Mouse (Mus musculus): Measurements from ENCODE around the gene Trim7. TPM values are rescaled to one million over a fixed set of nuclear protein-coding genes. Genes with fewer than 3 reads are reported as not detected.
A peak's percentile ranks its signal among the peaks of the same experiment; 100 is the strongest.

The Trim7 gene
- polyA plus RNA-seq, 1 experiment from 2014 or later = 0.27 TPM

- H3K4me1 ChIP-seq (ENCODE audit: control insufficient read depth, insufficient read depth, low read length) = no peaks in the 10 kb centered on the region
- ATAC-seq (replicated peaks; ENCODE audit: insufficient number of reproducible peaks, low FRiP score, low TSS enrichment, low read depth) = no peak
- H3K36me3 ChIP-seq (replicated peaks; ENCODE audit: control insufficient read depth, insufficient read depth, low read depth, low read length) = no peaks in the 10 kb centered on the region
- no peak overlapping the region for H3K4me3 ChIP-seq (ENCODE audit: low read depth, low read length)
- H3K27ac ChIP-seq (replicated peaks; ENCODE audit: low read depth, low read length) = no peak overlapping the region
- no peaks in the 10 kb centered on the region for H3K27me3 ChIP-seq (ENCODE audit: control insufficient read depth, insufficient read depth, low read length)
- 94% methylated on average over 9 of the region's 9 CpGs for WGBS
- H3K9ac ChIP-seq (replicated peaks; ENCODE audit: low read length) = no peak overlapping the region
- no peak for DNase-seq (ENCODE audit: low spot score)
- no peaks in the 10 kb centered on the region for H3K9me3 ChIP-seq (replicated peaks; ENCODE audit: control insufficient read depth, low read length)
- H3K4me2 ChIP-seq (ENCODE audit: low read depth, low read length) = no peak overlapping the region
Observed at GRCm38 (mm10) chr11:48866481-48866880, 40.5 kb downstream of the Trim7 start.

DNA sequence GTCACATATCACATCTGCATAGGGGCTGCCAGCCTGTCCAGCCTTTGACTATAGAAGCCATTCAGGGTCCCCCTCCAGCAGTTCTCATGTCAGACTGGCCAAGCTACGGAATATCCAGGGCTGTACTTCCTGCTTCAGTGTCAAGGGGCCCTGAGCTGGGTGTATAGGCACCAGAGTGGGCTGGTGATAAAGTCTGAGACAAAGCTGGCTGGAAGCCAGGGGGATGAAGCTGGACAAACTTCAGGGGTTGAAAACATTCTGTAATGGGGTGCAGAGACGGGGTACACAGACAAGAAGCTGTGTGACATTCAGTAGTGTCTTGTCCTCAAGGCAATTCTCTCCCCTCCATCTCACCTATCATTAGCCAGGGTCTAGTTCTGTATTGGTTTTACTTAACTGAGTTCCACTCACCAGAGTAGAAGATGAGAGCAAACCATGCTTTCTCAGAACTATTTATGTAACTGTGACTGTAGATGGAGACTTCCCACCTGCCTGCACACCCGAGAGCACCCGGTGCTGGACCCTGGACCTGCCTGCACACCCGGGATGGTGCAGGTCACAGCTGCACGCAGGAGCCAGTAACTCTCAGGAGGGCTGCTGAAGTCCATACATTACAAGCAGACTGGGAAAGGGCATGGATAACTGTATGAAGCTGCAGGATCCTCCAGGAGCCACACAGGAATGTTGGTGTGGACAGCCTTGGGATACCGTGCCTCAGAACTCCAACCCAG, 43.6 kb downstream of the Trim7 start:
- Histone ChIP-seq H3K27me3 (ENCODE audit: control insufficient read depth, insufficient read depth, low read length) (no peaks in the 10 kb centered on the region), H3K4me3 (ENCODE audit: low read depth, low read length) (no peak overlapping the region), H3K4me1 (ENCODE audit: control insufficient read depth, insufficient read depth, low read length) (no peaks in the 10 kb centered on the region), H3K9me3 (replicated peaks; ENCODE audit: control insufficient read depth, low read length) (no peaks in the 10 kb centered on the region), H3K9ac (replicated peaks; ENCODE audit: low read length) (no peak overlapping the region), H3K36me3 (replicated peaks; ENCODE audit: control insufficient read depth, insufficient read depth, low read depth, low read length) (no peaks in the 10 kb centered on the region), H3K27ac (replicated peaks; ENCODE audit: low read depth, low read length) (no peak overlapping the region), H3K4me2 (ENCODE audit: low read depth, low read length) (no peak overlapping the region)
- DNase-seq (ENCODE audit: low spot score) (no peak), ATAC-seq (replicated peaks; ENCODE audit: insufficient number of reproducible peaks, low FRiP score, low TSS enrichment, low read depth) (no peak)
- 77% methylated on average over 7 of the region's 7 CpGs for whole genome bisulfite sequencing

DNA sequence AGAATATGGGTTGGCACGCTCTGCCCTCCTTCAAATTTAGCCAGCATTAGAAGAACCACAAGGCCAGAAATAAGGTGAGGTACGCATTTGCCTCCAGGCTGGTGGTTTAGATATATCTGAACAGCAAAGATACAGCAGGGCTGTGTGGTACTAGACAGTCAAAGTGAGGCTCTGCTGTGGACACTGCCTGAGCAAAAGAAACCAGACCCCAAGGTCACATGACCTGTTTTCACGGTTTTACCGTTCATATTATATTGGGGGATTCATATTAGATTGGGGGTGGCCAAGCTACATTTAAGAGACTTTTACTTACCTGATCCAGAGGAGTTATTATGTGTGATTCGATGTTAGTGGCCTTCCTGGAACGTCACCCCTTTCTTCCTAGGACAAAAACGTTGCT, 44.8 kb downstream of the Trim7 start:
- Histone ChIP-seq H3K27me3 (ENCODE audit: control insufficient read depth, insufficient read depth, low read length) (no peaks in the 10 kb centered on the region), H3K4me1 (ENCODE audit: control insufficient read depth, insufficient read depth, low read length) (no peaks in the 10 kb centered on the region), H3K4me3 (ENCODE audit: low read depth, low read length) (peak overlapping the region; percentile 26), H3K27ac (replicated peaks; ENCODE audit: low read depth, low read length) (no peak overlapping the region), H3K4me2 (ENCODE audit: low read depth, low read length) (peak overlapping the region; percentile 65), H3K9me3 (replicated peaks; ENCODE audit: control insufficient read depth, low read length) (no peaks in the 10 kb centered on the region), H3K36me3 (replicated peaks; ENCODE audit: control insufficient read depth, insufficient read depth, low read depth, low read length) (no peaks in the 10 kb centered on the region), H3K9ac (replicated peaks; ENCODE audit: low read length) (peak overlapping the region; percentile 47; the same call in 1 of the 2 replicates)
- DNase-seq (ENCODE audit: low spot score) (no peak), ATAC-seq (replicated peaks; ENCODE audit: insufficient number of reproducible peaks, low FRiP score, low TSS enrichment, low read depth) (no peak)
- 39% methylated on average over 7 of the region's 7 CpGs for WGBS

GRCm38 (mm10) chr11:48871201-48871772, 45.3 kb downstream of the Trim7 start, which contains the start of gene Irgm1:
TSS of gene Irgm1 (minus strand) at chr11:48871683.
- Histone ChIP-seq H3K4me3 (ENCODE audit: low read depth, low read length) (peak within 1 kb of the TSS; percentile 26), H3K27ac (replicated peaks; ENCODE audit: low read depth, low read length) (no peak within 1 kb of the TSS), H3K9ac (replicated peaks; ENCODE audit: low read length) (peak within 1 kb of the TSS; percentile 47), H3K4me1 (ENCODE audit: control insufficient read depth, insufficient read depth, low read length) (no peaks in the 10 kb centered on the region), H3K27me3 (ENCODE audit: control insufficient read depth, insufficient read depth, low read length) (no peaks in the 10 kb centered on the region), H3K36me3 (replicated peaks; ENCODE audit: control insufficient read depth, insufficient read depth, low read depth, low read length) (no peaks in the 10 kb centered on the region), H3K4me2 (ENCODE audit: low read depth, low read length) (peak within 1 kb of the TSS; percentile 65), H3K9me3 (replicated peaks; ENCODE audit: control insufficient read depth, low read length) (no peaks in the 10 kb centered on the region)
- DNase-seq (ENCODE audit: low spot score) = peak; percentile 60
- peak; percentile 50 for ATAC-seq (replicated peaks; ENCODE audit: insufficient number of reproducible peaks, low FRiP score, low TSS enrichment, low read depth)
- WGBS = 3% methylated on average over 19 of the region's 19 CpGs

GRCm38 (mm10) chr11:48871817-48872541, 46.0 kb downstream of the Trim7 start:
- Histone ChIP-seq H3K36me3 (replicated peaks; ENCODE audit: control insufficient read depth, insufficient read depth, low read depth, low read length) (no peaks in the 10 kb centered on the region), H3K9ac (replicated peaks; ENCODE audit: low read length) (peak overlapping the region; percentile 47), H3K27ac (replicated peaks; ENCODE audit: low read depth, low read length) (no peak overlapping the region), H3K4me2 (ENCODE audit: low read depth, low read length) (peak overlapping the region; percentile 65), H3K9me3 (replicated peaks; ENCODE audit: control insufficient read depth, low read length) (no peaks in the 10 kb centered on the region), H3K27me3 (ENCODE audit: control insufficient read depth, insufficient read depth, low read length) (no peaks in the 10 kb centered on the region), H3K4me3 (ENCODE audit: low read depth, low read length) (peak overlapping the region; percentile 26), H3K4me1 (ENCODE audit: control insufficient read depth, insufficient read depth, low read length) (no peaks in the 10 kb centered on the region)
- WGBS = 6% methylated on average over 17 of the region's 17 CpGs
- no peak; the same call in 1 of the 2 replicates for ATAC-seq (replicated peaks; ENCODE audit: insufficient number of reproducible peaks, low FRiP score, low TSS enrichment, low read depth)
- peak; percentile 13 for DNase-seq (ENCODE audit: low spot score)

GRCm38 (mm10) chr11:48872695-48873300, 46.9 kb downstream of the Trim7 start:
- no peak for ATAC-seq (replicated peaks; ENCODE audit: insufficient number of reproducible peaks, low FRiP score, low TSS enrichment, low read depth)
- Histone ChIP-seq H3K4me3 (ENCODE audit: low read depth, low read length) (no peak overlapping the region), H3K9me3 (replicated peaks; ENCODE audit: control insufficient read depth, low read length) (no peaks in the 10 kb centered on the region), H3K27ac (replicated peaks; ENCODE audit: low read depth, low read length) (no peak overlapping the region), H3K27me3 (ENCODE audit: control insufficient read depth, insufficient read depth, low read length) (no peaks in the 10 kb centered on the region), H3K9ac (replicated peaks; ENCODE audit: low read length) (no peak overlapping the region), H3K4me2 (ENCODE audit: low read depth, low read length) (no peak overlapping the region), H3K36me3 (replicated peaks; ENCODE audit: control insufficient read depth, insufficient read depth, low read depth, low read length) (no peaks in the 10 kb centered on the region), H3K4me1 (ENCODE audit: control insufficient read depth, insufficient read depth, low read length) (no peaks in the 10 kb centered on the region)
- WGBS = 85% methylated on average over 7 of the region's 7 CpGs
- DNase-seq (ENCODE audit: low spot score) = no peak

DNA sequence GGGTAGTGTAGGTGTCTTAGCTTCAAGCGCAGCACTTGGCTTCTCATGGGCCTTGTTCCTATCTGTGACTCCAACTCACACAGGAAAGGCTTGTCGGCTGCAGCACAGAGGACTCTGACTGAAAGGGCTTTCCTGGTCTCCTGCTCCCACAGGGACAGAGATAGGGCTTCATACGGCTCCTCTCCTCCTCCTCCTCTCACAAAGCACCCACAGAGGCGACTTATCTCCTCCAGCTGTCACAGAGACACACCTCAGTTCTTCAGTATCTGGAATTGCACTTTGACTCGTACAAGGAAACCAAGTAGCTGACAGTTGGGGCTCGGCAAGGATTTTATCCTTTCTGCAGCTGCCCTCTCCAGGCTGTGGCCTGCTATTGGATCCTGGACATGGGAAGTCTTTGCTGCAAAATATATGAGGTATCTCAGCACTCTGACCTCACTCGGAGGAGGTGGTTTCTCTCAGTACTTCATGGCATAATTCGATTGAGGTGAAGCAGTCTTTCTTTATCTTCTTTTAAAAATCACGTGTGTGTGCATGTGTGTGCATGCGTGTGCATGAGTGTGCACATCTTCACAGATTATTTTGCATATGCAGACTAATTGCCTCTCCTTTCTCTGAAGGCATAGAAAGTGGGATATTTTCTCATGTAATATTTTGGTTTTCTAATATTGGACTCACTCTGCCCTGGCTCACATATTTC, 47.8 kb downstream of the Trim7 start:
- ATAC-seq (replicated peaks; ENCODE audit: insufficient number of reproducible peaks, low FRiP score, low TSS enrichment, low read depth) (no peak), DNase-seq (ENCODE audit: low spot score) (no peak)
- H3K4me3 ChIP-seq (ENCODE audit: low read depth, low read length) = no peak overlapping the region
- H3K9me3 ChIP-seq (replicated peaks; ENCODE audit: control insufficient read depth, low read length) = no peaks in the 10 kb centered on the region
- no peak overlapping the region for H3K4me2 ChIP-seq (ENCODE audit: low read depth, low read length)
- no peaks in the 10 kb centered on the region for H3K4me1 ChIP-seq (ENCODE audit: control insufficient read depth, insufficient read depth, low read length)
- H3K27me3 ChIP-seq (ENCODE audit: control insufficient read depth, insufficient read depth, low read length) = no peaks in the 10 kb centered on the region
- H3K36me3 ChIP-seq (replicated peaks; ENCODE audit: control insufficient read depth, insufficient read depth, low read depth, low read length) = no peaks in the 10 kb centered on the region
- 78% methylated on average over 10 of the region's 10 CpGs for WGBS
- no peak overlapping the region for H3K9ac ChIP-seq (replicated peaks; ENCODE audit: low read length)
- H3K27ac ChIP-seq (replicated peaks; ENCODE audit: low read depth, low read length) = no peak overlapping the region
